Mouse (Mus musculus) stomach, postnatal 0 days (tissue): ENCODE data around the gene Xylt1.

Source experiments
- CTCF ChIP-seq: IDR thresholded peaks from 2 replicates; pipeline ENCODE4 v1.5.1; 2016; ENCODE audit warnings: antibody characterized with exemption, low read depth, mild to moderate bottlenecking, moderate library complexity
- EP300 ChIP-seq: optimal IDR thresholded peaks from 2 replicates; pipeline ENCODE3; 2016; ENCODE audit warnings: antibody characterized with exemption

- TF ChIP-seq CTCF (no peak), EP300 (no peak)
These were observed 190.9 kb downstream of the Xylt1 start for GRCm38 (mm10) chr7:117571713-117572112.
